Mouse (Mus musculus) hindbrain, embryonic 10.5 days (tissue): ENCODE results near the gene Togaram1. TPM values are rescaled to one million over a fixed set of nuclear protein-coding genes. Genes with fewer than 3 reads are reported as not detected.

Experiments
- DNase-seq: peaks from one replicate; pipeline ENCODE4 v3.0.0-alpha.2; 2017; ENCODE audit warnings: low spot score
- H3K27ac ChIP-seq: fragments of 300-500 bp; sonication (generic); 2 replicates; pipeline ENCODE4 v1.5.1; 2016; ENCODE audit warnings: mild to moderate bottlenecking, moderate library complexity
- H3K27me3 ChIP-seq: fragments of 300-500 bp; sonication (generic); 2 replicates; pipeline ENCODE4 v1.6.1; 2016; ENCODE audit warnings: mild to moderate bottlenecking; ENCODE audit not compliant: poor library complexity, insufficient read depth, severe bottlenecking
- H3K36me3 ChIP-seq: fragments of 300-500 bp; sonication (generic); 2 replicates; pipeline ENCODE4 v1.6.1; 2016; ENCODE audit warnings: mild to moderate bottlenecking, moderate library complexity
- H3K4me1 ChIP-seq: fragments of 300-500 bp; sonication (generic); replicated peaks from 2 replicates; pipeline ENCODE4 v1.6.1; 2016; ENCODE audit warnings: mild to moderate bottlenecking
- H3K4me3 ChIP-seq: fragments of 300-500 bp; sonication (generic); 2 replicates; pipeline ENCODE4 v1.5.1; 2016; ENCODE audit warnings: mild to moderate bottlenecking, moderate library complexity
- H3K9me3 ChIP-seq: fragments of 300-500 bp; sonication (generic); 2 replicates; pipeline ENCODE4 v1.6.1; 2016; ENCODE audit warnings: mild to moderate bottlenecking, moderate library complexity
- WGBS: fragments of 180-500 bp; shearing (Covaris S2); methylation state at CpG from one replicate; pipeline ENCODE4 v1.1.7; 2016; 5-methylcytosine and 5-hydroxymethylcytosine counted together
- polyA plus RNA-seq: library from polyadenylated mRNA; unstranded; fragments of >200 nt; fragmentation: Nextera tagmentation; extraction: Ambion mirVana; gene quantifications from 2 replicates; pipeline ENCODE4 v1.2.1, GENCODE M21; 2016

The Togaram1 gene
- polyA plus RNA-seq, 1 experiment from 2014 or later = 22.2 TPM

DNA sequence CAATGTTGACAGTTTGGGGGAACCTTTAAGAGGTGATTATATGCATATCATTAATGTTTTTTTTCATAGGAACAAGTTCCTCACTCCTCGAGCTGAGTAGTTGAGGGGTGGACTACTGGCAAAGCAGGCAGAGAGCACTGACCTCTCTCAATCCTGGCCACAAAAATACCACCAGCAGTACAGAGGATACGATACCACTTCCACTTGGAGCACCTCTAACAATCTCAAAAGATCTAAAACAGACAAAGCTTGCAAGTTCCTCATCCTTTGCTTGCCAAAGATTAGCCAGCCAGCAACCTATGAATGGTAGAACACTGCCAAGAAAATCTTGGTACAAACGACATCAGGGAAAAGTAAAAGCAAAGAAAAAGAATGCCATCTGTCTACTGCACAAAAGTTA, 100.6 kb downstream of the Togaram1 start:
- no peak for DNase-seq
- H3K4me3 ChIP-seq = no peak overlapping the region
- H3K4me1 ChIP-seq = no peaks in the 10 kb centered on the region
- no peak overlapping the region for H3K27ac ChIP-seq
- 78% methylated on average over 3 of the region's 3 CpGs for WGBS
- no peaks in the 10 kb centered on the region for H3K27me3 ChIP-seq
- H3K9me3 ChIP-seq = no peaks in the 10 kb centered on the region
- H3K36me3 ChIP-seq = peaks cover 94% of the 10 kb centered on the region

GRCm38 (mm10) chr12:65068409-65068808, 102.8 kb downstream of the Togaram1 start:
- peaks cover 80% of the 10 kb centered on the region for H3K36me3 ChIP-seq
- no peak overlapping the region for H3K27ac ChIP-seq
- no peaks in the 10 kb centered on the region for H3K27me3 ChIP-seq
- no peak overlapping the region for H3K4me3 ChIP-seq
- 89% methylated on average over 4 of the region's 4 CpGs for WGBS
- H3K4me1 ChIP-seq = peaks cover 10% of the 10 kb centered on the region; the same call in 1 of the 2 replicates
- DNase-seq = no peak
- H3K9me3 ChIP-seq = no peaks in the 10 kb centered on the region

Other genes starting within 250 kb of the Togaram1 start
- 2.8 and 3.0 TPM in 2 replicates for gene Gm527, start 47.9 kb upstream of the Togaram1 start, polyA plus RNA-seq
- 10.6 and 12.6 TPM in 2 replicates for gene Klhl28, start 270 bp upstream of the Togaram1 start, polyA plus RNA-seq
- 40.2 and 56.0 TPM in 2 replicates for gene Prpf39, start 70.5 kb downstream of the Togaram1 start, polyA plus RNA-seq
- 636 and 712 TPM in 2 replicates for gene Fkbp3, start 108.2 kb downstream of the Togaram1 start, polyA plus RNA-seq
- gene Fancm, start 109.8 kb downstream of the Togaram1 start, polyA plus RNA-seq = 9.3 and 11.0 TPM in 2 replicates
- gene Mis18bp1, start 206.8 kb downstream of the Togaram1 start, polyA plus RNA-seq = 57.0 and 76.9 TPM in 2 replicates